Mouse (Mus musculus) megakaryocyte, embryonic 14.5 days (primary cell): ENCODE measurements around the gene Tbx1.

ENCODE experiments used
- FLI1 ChIP-seq: IDR thresholded peaks from 2 replicates; pipeline ENCODE4 v1.6.1; 2012; ENCODE audit warnings: low read length, inconsistent platforms, mixed read lengths
- GATA1 ChIP-seq: IDR thresholded peaks from 3 replicates; pipeline ENCODE4 v1.6.1; 2012; ENCODE audit warnings: mixed read lengths, low read length, inconsistent platforms, borderline replicate concordance

GRCm38 (mm10) chr16:18596255-18596654 lies 5.8 kb upstream of the Tbx1 start:
- TF ChIP-seq GATA1: no peak
- TF ChIP-seq FLI1: no peak
